Mouse (Mus musculus): ENCODE data around the gene Blm.

Gene Blm

GRCm38 (mm10) chr7:80535009-80535744 lies at the start of gene Blm:
TSS of gene Blm (minus strand) at chr7:80535119.
- peak; percentile 99 for DNase-seq (ENCODE audit: low read depth, low spot score)

GRCm38 (mm10) chr7:80583981-80584380 lies 49.1 kb upstream of the Blm start:
- DNase-seq (ENCODE audit: low read depth, low spot score), result peak; percentile 70

- DNase-seq (ENCODE audit: low read depth, low spot score), result peak; percentile 51
Observed at GRCm38 (mm10) chr7:80582821-80583451, 48.0 kb upstream of the Blm start.

- DNase-seq (ENCODE audit: low read depth, low spot score), result peak; percentile 41
Observed at GRCm38 (mm10) chr7:80580368-80580767, 45.4 kb upstream of the Blm start.

- DNase-seq (ENCODE audit: low read depth, low spot score), result no peak
Observed at GRCm38 (mm10) chr7:80577417-80577980, 42.6 kb upstream of the Blm start.

- DNase-seq (ENCODE audit: low read depth, low spot score), result no peak
Observed at GRCm38 (mm10) chr7:80576626-80577025, 41.7 kb upstream of the Blm start.

GRCm38 (mm10) chr7:80575750-80576149 lies 40.8 kb upstream of the Blm start:
- DNase-seq (ENCODE audit: low read depth, low spot score), result peak; percentile 21

GRCm38 (mm10) chr7:80573076-80573475 lies 38.2 kb upstream of the Blm start:
- no peak for DNase-seq (ENCODE audit: low read depth, low spot score)

GRCm38 (mm10) chr7:80567982-80568381 lies 33.1 kb upstream of the Blm start:
- DNase-seq (ENCODE audit: low read depth, low spot score), result no peak

GRCm38 (mm10) chr7:80561931-80562330 lies 27.0 kb upstream of the Blm start:
- DNase-seq (ENCODE audit: low read depth, low spot score), result no peak

GRCm38 (mm10) chr7:80561271-80561670 lies 26.4 kb upstream of the Blm start:
- DNase-seq (ENCODE audit: low read depth, low spot score), result no peak

- DNase-seq (ENCODE audit: low read depth, low spot score), result no peak
Observed at GRCm38 (mm10) chr7:80558572-80558971, 23.7 kb upstream of the Blm start.

GRCm38 (mm10) chr7:80558101-80558500 lies 23.2 kb upstream of the Blm start:
- no peak for DNase-seq (ENCODE audit: low read depth, low spot score)

GRCm38 (mm10) chr7:80557161-80557560 lies 22.2 kb upstream of the Blm start:
- no peak for DNase-seq (ENCODE audit: low read depth, low spot score)

GRCm38 (mm10) chr7:80556166-80556565 lies 21.2 kb upstream of the Blm start:
- no peak for DNase-seq (ENCODE audit: low read depth, low spot score)

- no peak for DNase-seq (ENCODE audit: low read depth, low spot score)
Observed at GRCm38 (mm10) chr7:80555146-80555545, 20.2 kb upstream of the Blm start.

GRCm38 (mm10) chr7:80554180-80555021 lies 19.5 kb upstream of the Blm start:
- no peak for DNase-seq (ENCODE audit: low read depth, low spot score)

- DNase-seq (ENCODE audit: low read depth, low spot score), result no peak
Observed at GRCm38 (mm10) chr7:80548513-80549260, 13.8 kb upstream of the Blm start.

- no peak for DNase-seq (ENCODE audit: low read depth, low spot score)
Observed at GRCm38 (mm10) chr7:80542139-80542831, 7.4 kb upstream of the Blm start.

- no peak for DNase-seq (ENCODE audit: low read depth, low spot score)
Observed at GRCm38 (mm10) chr7:80539581-80539980, 4.7 kb upstream of the Blm start.

All from A20 (cell line).